Mouse (Mus musculus): Measurements from ENCODE around the gene Ceacam1. TPM values are rescaled to one million over a fixed set of nuclear protein-coding genes. Genes with fewer than 3 reads are reported as not detected.

Ceacam1 gene
- total and polyA plus RNA-seq, 3 experiments = 3.1 to 25.1 (median 5.9) TPM

DNA sequence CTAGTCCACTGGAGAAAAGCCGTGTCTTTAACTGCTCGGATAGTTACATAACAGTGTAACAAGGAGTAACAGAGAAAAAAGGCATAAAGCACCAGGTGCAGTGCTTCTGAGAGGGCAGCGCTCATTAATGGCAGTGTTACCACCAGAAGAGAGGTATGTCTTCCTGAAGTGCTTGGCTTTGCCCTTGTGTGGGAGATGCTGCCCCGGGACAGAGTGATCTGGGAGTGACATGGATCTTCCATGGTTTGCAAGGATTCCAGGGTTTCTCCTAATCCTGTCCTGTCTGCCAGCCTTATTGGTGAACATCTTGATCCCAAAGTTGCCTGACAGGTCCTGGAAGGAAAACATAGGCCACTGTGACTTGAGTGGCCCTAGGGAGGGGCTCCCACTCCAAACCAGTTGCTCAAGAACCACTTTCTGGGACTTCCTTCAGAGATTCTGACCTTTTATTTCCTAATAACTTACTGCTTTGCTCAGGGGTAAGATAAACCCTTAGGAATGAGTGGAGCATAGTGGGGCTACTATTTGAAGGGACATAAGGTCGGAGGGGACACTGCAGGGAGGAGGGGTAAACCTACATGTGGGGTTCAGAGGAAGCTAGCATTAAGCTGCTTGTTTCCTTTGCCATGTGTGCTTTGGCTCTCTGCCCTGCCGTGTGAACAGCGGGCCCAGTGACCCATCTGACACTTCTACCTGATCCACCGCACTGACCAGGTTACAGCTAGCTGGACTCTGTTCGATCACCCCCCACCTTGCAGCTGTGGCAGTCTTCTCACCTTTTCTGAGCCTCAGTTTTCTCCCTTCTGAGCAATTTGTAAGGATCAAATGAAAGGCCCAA, 37.2 kb downstream of the Ceacam1 start:
- dilution Hi-C loops (cut with MboI; ENCODE audit: extremely low pct_ligation_motif_present, extremely low pct_unique_long_range_greater_than_20kb, low sequenced_read_pairs) (no loop called here), in situ Hi-C loops (cut with MboI; ENCODE audit: low pct_ligation_motif_present, low pct_unique_long_range_greater_than_20kb, low sequenced_read_pairs) (no loop called here)
- Histone ChIP-seq H3K4me2 (ENCODE audit: insufficient read depth, low read depth, poor library complexity, severe bottlenecking) (no peak overlapping the region), H3K9ac (ENCODE audit: insufficient read depth, low read depth) (no peak overlapping the region), H3K4me3 (replicated peaks in 1 of 3; ENCODE audit: low read depth in 2 of 3, low read length in 2 of 3, poor library complexity in 1 of 3) (no peak overlapping the region), H3K79me2 (replicated peaks; ENCODE audit: control insufficient read depth, extremely low read depth, insufficient read depth, poor library complexity, severe bottlenecking) (no peaks in the 10 kb centered on the region), H3K36me3 (replicated peaks in 1 of 2; ENCODE audit: control insufficient read depth in 1 of 2, insufficient read depth in 1 of 2, low read length in 1 of 2) (no peaks in the 10 kb centered on the region), H3K9me3 (replicated peaks; ENCODE audit: low read length) (no peaks in the 10 kb centered on the region), H3K4me1 (ENCODE audit: control insufficient read depth in 1 of 2, insufficient read depth in 2 of 2) (peaks cover 14 to 31% of the 10 kb centered on the region in 2 experiments), H3K27ac (ENCODE audit: insufficient read depth, low read depth) (no peak overlapping the region), H3K27me3 (replicated peaks) (no peaks in the 10 kb centered on the region)
- TF ChIP-seq MEF2A (IDR thresholded peaks at IDR 0.05; ENCODE audit: borderline replicate concordance, low read depth, low read length) = no peak
- no peak for TF ChIP-seq KAT2A (IDR thresholded peaks at IDR 0.05; ENCODE audit: insufficient replicate concordance, low read length)
- TF ChIP-seq NRF1 (IDR thresholded peaks at IDR 0.05; ENCODE audit: low read depth, low read length) = no peak
- no peak for TF ChIP-seq EP300 (IDR thresholded peaks at IDR 0.05; ENCODE audit: low read length)
- TF ChIP-seq JUND (conservative IDR thresholded peaks at IDR 0.05; ENCODE audit: low read depth, low read length) = no peak
- no peak for TF ChIP-seq UBTF (IDR thresholded peaks at IDR 0.05; ENCODE audit: low read depth, low read length)
- TF ChIP-seq BHLHE40 (IDR thresholded peaks at IDR 0.05; ENCODE audit: low read depth, low read length) = no peak
- TF ChIP-seq IRF4 (IDR thresholded peaks at IDR 0.05; ENCODE audit: low read depth, low read length) = no peak
- no peak for TF ChIP-seq SMC3 (IDR thresholded peaks at IDR 0.05; ENCODE audit: low read depth, low read length)
- no peak for TF ChIP-seq USF2 (conservative IDR thresholded peaks at IDR 0.05; ENCODE audit: low read depth, low read length)
- TF ChIP-seq TCF12 (IDR thresholded peaks at IDR 0.05; ENCODE audit: low read depth, low read length) = no peak
- TF ChIP-seq E2F4 (IDR thresholded peaks at IDR 0.05; ENCODE audit: insufficient replicate concordance, low read depth, low read length) = no peak
- TF ChIP-seq HCFC1 (IDR thresholded peaks at IDR 0.05; ENCODE audit: low read depth, low read length) = no peak
- no peak for TF ChIP-seq ZKSCAN1 (IDR thresholded peaks at IDR 0.05; ENCODE audit: borderline replicate concordance, low read depth, low read length)
- no peak for TF ChIP-seq ZMIZ1 (IDR thresholded peaks at IDR 0.05; ENCODE audit: low read depth, low read length)
- no peak for TF ChIP-seq MXI1 (IDR thresholded peaks at IDR 0.05; ENCODE audit: low read depth, low read length)
- no peak for TF ChIP-seq ELF1 (IDR thresholded peaks at IDR 0.05; ENCODE audit: low read depth, low read length)
- TF ChIP-seq ETS1 (conservative IDR thresholded peaks at IDR 0.05; ENCODE audit: low read depth, low read length) = no peak
- no peak for DNase-seq (ENCODE audit: extremely low read depth)
